Mouse (Mus musculus): ENCODE data around the gene Hlx.

GRCm38 (mm10) chr1:184731091-184731640, 1.3 kb downstream of the Hlx start:
- TF ChIP-seq POLR2A (IDR thresholded peaks at IDR 0.05; ENCODE audit: insufficient read depth, low read depth, low read length): no peak
- TF ChIP-seq CTCF (IDR thresholded peaks at IDR 0.05; ENCODE audit: insufficient read depth, low read depth, low read length): no peak

Measured in olfactory bulb, adult 2 months (tissue).